Mouse (Mus musculus): ENCODE measurements around the gene Fam126a. TPM values are rescaled to one million over a fixed set of nuclear protein-coding genes. Genes with fewer than 3 reads are reported as not detected.

Fam126a gene
- polyA plus RNA-seq, 2 experiments = 15.4 to 64.8 TPM

DNA sequence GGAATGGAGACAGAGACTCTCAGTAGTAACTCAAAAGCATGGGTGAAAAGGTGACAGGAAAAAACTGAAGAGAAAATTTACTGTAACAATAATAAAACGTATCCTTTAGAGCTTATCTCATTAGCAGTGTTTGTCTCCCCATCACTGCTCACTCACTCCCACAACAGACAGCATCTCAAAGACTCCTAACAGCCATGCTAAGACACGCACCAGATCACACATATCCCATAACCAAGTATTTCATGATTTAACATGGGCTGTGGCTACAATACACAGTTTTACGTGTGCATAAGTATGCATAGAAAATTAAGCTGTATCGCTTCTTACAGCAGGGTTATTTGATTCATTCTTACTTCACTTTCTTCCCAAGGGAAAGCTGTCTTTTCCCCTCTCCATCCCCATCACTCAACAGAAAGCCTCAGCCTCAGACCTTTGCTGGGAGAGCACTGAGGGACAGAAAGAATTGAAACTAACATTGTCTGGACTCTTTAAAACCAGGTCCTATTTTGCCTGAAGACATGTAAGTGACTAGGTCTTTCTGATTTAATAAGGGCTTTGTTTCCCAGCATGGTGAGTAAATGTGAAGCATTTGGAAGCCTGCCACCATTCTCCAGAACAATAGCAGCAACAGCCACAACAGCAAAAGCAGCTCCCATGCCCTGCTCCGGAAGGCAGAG is 37.5 kb downstream of the Fam126a start:
- no peaks in the 10 kb centered on the region for H3K9me3 ChIP-seq (ENCODE audit: control insufficient read depth, low read length)
- H3K27me3 ChIP-seq (ENCODE audit: control insufficient read depth, insufficient read depth, low read length) = no peaks in the 10 kb centered on the region
- H3K9ac ChIP-seq (replicated peaks) = no peak overlapping the region
- H3K36me3 ChIP-seq (replicated peaks; ENCODE audit: control insufficient read depth, insufficient read depth, low read depth) = no peaks in the 10 kb centered on the region; the same call in none of the 2 replicates
- H3K4me3 ChIP-seq (ENCODE audit: insufficient read depth in 1 of 2, low read depth in 2 of 2, low read length in 2 of 2) = no peak overlapping the region
- DNase-seq (ENCODE audit: low read depth in 3 of 3, low spot score in 3 of 3) (no peak), ATAC-seq (ENCODE audit: insufficient read depth) (no peak)
- 73% methylated on average over 5 of the region's 5 CpGs for whole genome bisulfite sequencing (ENCODE audit: insufficient replicate concordance)
- no peak overlapping the region for H3K4me2 ChIP-seq (ENCODE audit: low read depth)
- H3K4me1 ChIP-seq (replicated peaks; ENCODE audit: control insufficient read depth in 2 of 2, insufficient read depth in 2 of 2, low read length in 1 of 2) = peaks cover 7 to 8% of the 10 kb centered on the region in 2 experiments
- no peak overlapping the region for H3K27ac ChIP-seq
- TF ChIP-seq EP300 (IDR thresholded peaks at IDR 0.05; ENCODE audit: low read depth) (no peak), CTCF (IDR thresholded peaks at IDR 0.05; ENCODE audit: low read depth) (no peak)

- H3K9ac ChIP-seq (replicated peaks) = no peak overlapping the region
- no peak overlapping the region for H3K4me3 ChIP-seq (ENCODE audit: insufficient read depth in 1 of 2, low read depth in 2 of 2, low read length in 2 of 2)
- H3K27me3 ChIP-seq (ENCODE audit: control insufficient read depth, insufficient read depth, low read length) = no peaks in the 10 kb centered on the region
- no peaks in the 10 kb centered on the region for H3K9me3 ChIP-seq (ENCODE audit: control insufficient read depth, low read length)
- ATAC-seq (ENCODE audit: insufficient read depth) = no peak
- DNase-seq (ENCODE audit: low read depth in 3 of 3, low spot score in 3 of 3) = no peak
- H3K36me3 ChIP-seq (replicated peaks; ENCODE audit: control insufficient read depth, insufficient read depth, low read depth) = peaks cover 14% of the 10 kb centered on the region
- no peaks in the 10 kb centered on the region for H3K4me1 ChIP-seq (replicated peaks; ENCODE audit: control insufficient read depth in 2 of 2, insufficient read depth in 2 of 2, low read length in 1 of 2)
- WGBS (ENCODE audit: insufficient replicate concordance) = 87% methylated on average over 3 of the region's 3 CpGs
- no peak overlapping the region for H3K4me2 ChIP-seq (ENCODE audit: low read depth)
- TF ChIP-seq CTCF (IDR thresholded peaks at IDR 0.05; ENCODE audit: low read depth) = no peak
- TF ChIP-seq EP300 (IDR thresholded peaks at IDR 0.05; ENCODE audit: low read depth) = no peak
- no peak overlapping the region for H3K27ac ChIP-seq
Observed at GRCm38 (mm10) chr5:23990001-23990400, 40.5 kb downstream of the Fam126a start.

DNA sequence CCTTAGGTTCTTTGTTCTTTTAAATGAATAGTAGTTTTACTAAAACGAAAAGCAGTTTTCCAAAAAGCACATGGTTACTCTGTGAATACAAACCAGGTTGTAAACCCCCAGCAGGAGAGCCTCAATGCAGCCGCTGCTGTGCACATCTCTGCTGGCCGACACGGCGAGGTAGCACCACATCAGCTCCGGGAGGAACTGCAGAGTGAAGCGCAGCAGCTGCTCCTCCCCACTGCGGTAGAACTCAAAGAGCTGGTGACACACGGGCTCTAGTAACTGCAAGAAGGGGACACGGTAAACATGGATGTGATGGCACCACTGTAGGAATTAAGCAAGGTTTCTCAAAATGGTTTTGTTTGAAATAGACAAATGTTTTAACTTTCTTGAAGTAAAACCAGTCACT is 42.7 kb downstream of the Fam126a start:
- no peaks in the 10 kb centered on the region for H3K27me3 ChIP-seq (ENCODE audit: control insufficient read depth, insufficient read depth, low read length)
- DNase-seq (ENCODE audit: low read depth in 3 of 3, low spot score in 3 of 3) (no peak), ATAC-seq (ENCODE audit: insufficient read depth) (no peak)
- no peak for TF ChIP-seq EP300 (IDR thresholded peaks at IDR 0.05; ENCODE audit: low read depth)
- no peak for TF ChIP-seq CTCF (IDR thresholded peaks at IDR 0.05; ENCODE audit: low read depth)
- no peaks in the 10 kb centered on the region for H3K9me3 ChIP-seq (ENCODE audit: control insufficient read depth, low read length)
- H3K4me2 ChIP-seq (ENCODE audit: low read depth) = no peak overlapping the region
- peaks cover 28% of the 10 kb centered on the region for H3K36me3 ChIP-seq (replicated peaks; ENCODE audit: control insufficient read depth, insufficient read depth, low read depth)
- H3K4me1 ChIP-seq (replicated peaks; ENCODE audit: control insufficient read depth in 2 of 2, insufficient read depth in 2 of 2, low read length in 1 of 2) = no peaks in the 10 kb centered on the region
- no peak overlapping the region for H3K4me3 ChIP-seq (ENCODE audit: insufficient read depth in 1 of 2, low read depth in 2 of 2, low read length in 2 of 2)
- H3K9ac ChIP-seq (replicated peaks) = no peak overlapping the region
- H3K27ac ChIP-seq = no peak overlapping the region
- 84% methylated on average over 10 of the region's 10 CpGs for WGBS (ENCODE audit: insufficient replicate concordance)

DNA sequence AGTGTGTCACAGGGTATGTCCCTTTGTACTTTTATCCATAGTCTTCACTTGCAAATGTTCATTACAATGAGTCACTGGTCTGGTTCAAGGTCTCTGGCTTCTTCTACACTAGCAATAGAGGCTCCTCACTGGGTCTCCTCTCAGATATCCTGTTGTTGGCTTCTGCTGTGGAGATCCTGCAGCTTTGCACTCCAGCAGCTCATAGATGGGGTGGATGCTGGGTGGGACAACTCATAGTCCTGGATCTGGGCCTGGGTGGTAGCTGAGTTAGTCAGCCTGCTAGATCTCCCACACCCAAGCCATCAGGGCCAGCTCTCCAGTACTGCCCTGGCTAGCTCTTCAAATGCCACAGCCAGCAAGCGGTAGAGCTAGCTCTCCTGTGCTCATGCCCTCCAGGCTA is 48.4 kb downstream of the Fam126a start:
- no peak overlapping the region for H3K9ac ChIP-seq (replicated peaks)
- 95% methylated on average over 1 of the region's 1 CpGs for WGBS (ENCODE audit: insufficient replicate concordance)
- no peak overlapping the region for H3K27ac ChIP-seq
- peaks cover 57% of the 10 kb centered on the region for H3K36me3 ChIP-seq (replicated peaks; ENCODE audit: control insufficient read depth, insufficient read depth, low read depth)
- DNase-seq (ENCODE audit: low read depth in 3 of 3, low spot score in 3 of 3) = no peak
- H3K4me3 ChIP-seq (ENCODE audit: insufficient read depth in 1 of 2, low read depth in 2 of 2, low read length in 2 of 2) = no peak overlapping the region
- H3K27me3 ChIP-seq (ENCODE audit: control insufficient read depth, insufficient read depth, low read length) = no peaks in the 10 kb centered on the region
- H3K9me3 ChIP-seq (ENCODE audit: control insufficient read depth, low read length) = no peaks in the 10 kb centered on the region
- H3K4me2 ChIP-seq (ENCODE audit: low read depth) = no peak overlapping the region
- H3K4me1 ChIP-seq (replicated peaks; ENCODE audit: control insufficient read depth in 2 of 2, insufficient read depth in 2 of 2, low read length in 1 of 2) = no peaks in the 10 kb centered on the region
- no peak for ATAC-seq (ENCODE audit: insufficient read depth)
- TF ChIP-seq CTCF (IDR thresholded peaks at IDR 0.05; ENCODE audit: low read depth) = no peak
- TF ChIP-seq EP300 (IDR thresholded peaks at IDR 0.05; ENCODE audit: low read depth) = no peak

- ATAC-seq (ENCODE audit: insufficient read depth) = no peak
- Histone ChIP-seq H3K27ac (no peak overlapping the region), H3K4me2 (ENCODE audit: low read depth) (no peak overlapping the region), H3K36me3 (replicated peaks; ENCODE audit: control insufficient read depth, insufficient read depth, low read depth) (peaks cover 49% of the 10 kb centered on the region), H3K9me3 (ENCODE audit: control insufficient read depth, low read length) (no peaks in the 10 kb centered on the region), H3K4me3 (ENCODE audit: insufficient read depth in 1 of 2, low read depth in 2 of 2, low read length in 2 of 2) (no peak overlapping the region), H3K9ac (replicated peaks) (no peak overlapping the region), H3K27me3 (ENCODE audit: control insufficient read depth, insufficient read depth, low read length) (no peaks in the 10 kb centered on the region), H3K4me1 (replicated peaks; ENCODE audit: control insufficient read depth in 2 of 2, insufficient read depth in 2 of 2, low read length in 1 of 2) (no peaks in the 10 kb centered on the region)
- 72% methylated on average over 14 of the region's 14 CpGs for WGBS (ENCODE audit: insufficient replicate concordance)
- DNase-seq (ENCODE audit: low read depth in 3 of 3, low spot score in 3 of 3) = no peak
- TF ChIP-seq CTCF (IDR thresholded peaks at IDR 0.05; ENCODE audit: low read depth) = no peak
- TF ChIP-seq EP300 (IDR thresholded peaks at IDR 0.05; ENCODE audit: low read depth) = no peak
Observed at GRCm38 (mm10) chr5:23978516-23978915, 52.0 kb downstream of the Fam126a start.
